In genomic region chr1:120363638-120364037, GRCm38 (mm10) we compare ENCODE assay signal across 23 mouse cellular contexts. TPM values are rescaled to one million over a fixed set of nuclear protein-coding genes. Genes with fewer than 3 reads are reported as not detected.
"Had no signal": no experiment of that assay in that cellular context is flagged by ENCODE, and none has a peak within 500 bp of the region (broad histone marks: within the 10 kb centered on the region; RNA-seq: fewer than 3 reads in every experiment).

No protein-coding gene starts in this region.

- H3K27ac ChIP-seq: kidney, postnatal 0 days; layer of hippocampus, adult 2 months; limb, embryonic 10.5 days; limb, embryonic 13.5 days; liver, embryonic 12.5 days; liver, embryonic 15.5 days; lung, embryonic 15.5 days; midbrain, embryonic 10.5 days; stomach, embryonic 15.5 days had no signal

- DNase-seq: kidney, postnatal 25 days; layer of hippocampus, adult 9-11 months; liver; lung, adult 18-20 months; lung, postnatal 10 days; lung, postnatal 36 days; midbrain, embryonic 14.5 days; right cerebral cortex, postnatal 14 days; spleen, adult 18-20 months; thymus, postnatal 25 days had no signal

- H3K4me1 ChIP-seq: limb, embryonic 10.5 days; limb, embryonic 13.5 days; liver, embryonic 12.5 days; liver, embryonic 15.5 days; lung, embryonic 15.5 days; megakaryocyte, embryonic 14.5 days; midbrain, embryonic 10.5 days; stomach, embryonic 15.5 days had no signal

- H3K9ac ChIP-seq: limb, embryonic 13.5 days; liver, embryonic 12.5 days; liver, embryonic 15.5 days; lung, embryonic 15.5 days; stomach, embryonic 15.5 days had no signal

- H3K27me3 ChIP-seq: limb, embryonic 13.5 days; liver, embryonic 12.5 days; liver, embryonic 15.5 days; lung, embryonic 15.5 days; stomach, embryonic 15.5 days had no signal

- H3K9me3 ChIP-seq: limb, embryonic 10.5 days; limb, embryonic 13.5 days; liver, embryonic 12.5 days; liver, embryonic 15.5 days; lung, embryonic 15.5 days; midbrain, embryonic 10.5 days; stomach, embryonic 15.5 days had no signal

- H3K4me2 ChIP-seq: limb, embryonic 13.5 days; liver, embryonic 12.5 days; liver, embryonic 15.5 days; lung, embryonic 15.5 days; stomach, embryonic 15.5 days had no signal

- H3K36me3 ChIP-seq: limb, embryonic 10.5 days; limb, embryonic 13.5 days; liver, embryonic 12.5 days; liver, embryonic 15.5 days; lung, embryonic 15.5 days; midbrain, embryonic 10.5 days; stomach, embryonic 15.5 days had no signal

- ATAC-seq: liver, embryonic 12.5 days had no signal

- H3K4me3 ChIP-seq: layer of hippocampus, adult 2 months; limb, embryonic 10.5 days; limb, embryonic 13.5 days; liver, embryonic 12.5 days; liver, embryonic 15.5 days; lung, embryonic 15.5 days; megakaryocyte, embryonic 14.5 days; midbrain, embryonic 10.5 days; stomach, embryonic 15.5 days had no signal

RNA-seq across cellular contexts. Expression of gene C1ql2, which starts 23.3 kb away (rescaled TPM):
- polyA plus RNA-seq: kidney, embryonic 14.5 days; large intestine, adult 2 months; limb, embryonic 10.5 days; liver, embryonic 12.5 days; liver, embryonic 15.5 days; lung, embryonic 15.5 days; stomach, embryonic 15.5 days; thymus, postnatal 0 days had no signal
